In the genomic region with DNA sequence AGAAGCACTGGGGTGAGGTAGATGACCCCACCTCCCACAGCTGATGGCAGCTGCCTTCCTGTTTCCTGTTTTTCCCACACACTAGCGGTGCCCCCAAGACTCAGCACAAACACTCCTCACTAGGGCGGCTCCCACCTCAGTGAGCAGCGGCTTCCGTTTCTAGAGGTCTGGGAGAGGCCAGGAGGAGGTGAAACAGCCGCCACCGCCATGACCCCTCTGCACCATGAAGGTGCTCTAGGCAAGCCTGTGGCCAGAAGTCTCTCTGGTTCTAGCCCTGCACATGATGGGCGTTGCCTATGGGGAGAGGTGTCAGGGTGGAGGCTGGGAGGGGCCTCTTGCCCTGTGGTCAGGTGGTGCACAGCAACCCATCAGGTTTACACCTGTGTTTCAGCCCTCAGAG, we compare ENCODE assay signal across 9 mouse cellular contexts. TPM values are rescaled to one million over a fixed set of nuclear protein-coding genes. Genes with fewer than 3 reads are reported as not detected.
DNase-seq lines count a peak whose midpoint lies in the region; ATAC-seq and TF ChIP-seq lines count a peak whose summit lies in the region.
"Had no signal": no experiment of that assay in that cellular context is flagged by ENCODE, and none has a peak within 500 bp of the region (broad histone marks: within the 10 kb centered on the region; RNA-seq: fewer than 3 reads in every experiment).

No protein-coding gene starts in this region.

- no peak overlapping the region for H3K9ac ChIP-seq in heart, embryonic 14.5 days (ENCODE audit: low read length)
- H3K9ac ChIP-seq in liver, embryonic 15.5 days = no peak overlapping the region
- H3K9ac ChIP-seq in hindbrain, postnatal 0 days (replicated peaks; ENCODE audit: low read length) = no peak overlapping the region

- peak overlapping the region; percentile 12; a peak in 1 of 4 replicates for H3K27ac ChIP-seq in heart, embryonic 14.5 days (replicated peaks in 1 of 2; ENCODE audit: control insufficient read depth in 1 of 2, insufficient read depth in 1 of 2, low read depth in 2 of 2, low read length in 2 of 2)
- H3K27ac ChIP-seq in liver, embryonic 15.5 days (replicated peaks) = peak overlapping the region; percentile 33
- H3K27ac ChIP-seq in spleen, adult 2 months (ENCODE audit: insufficient read depth, low read length) = peak overlapping the region; percentile 95
- no peak overlapping the region for H3K27ac ChIP-seq in hindbrain, postnatal 0 days

- H3K27me3 ChIP-seq in heart, embryonic 14.5 days (ENCODE audit: control insufficient read depth, insufficient read depth, low read length) = no peaks in the 10 kb centered on the region
- no peaks in the 10 kb centered on the region for H3K27me3 ChIP-seq in liver, embryonic 15.5 days
- no peaks in the 10 kb centered on the region for H3K27me3 ChIP-seq in spleen, adult 2 months (ENCODE audit: control insufficient read depth, insufficient read depth, low read length)
- no peaks in the 10 kb centered on the region for H3K27me3 ChIP-seq in hindbrain, postnatal 0 days (ENCODE audit: insufficient read depth, low read length)

- WGBS in heart, embryonic 14.5 days = 59% methylated on average over 7 of the region's 7 CpGs
- 13% methylated on average over 7 of the region's 7 CpGs for WGBS in liver, embryonic 15.5 days (ENCODE audit: insufficient replicate concordance)
- 2% methylated on average over 7 of the region's 7 CpGs for WGBS in spleen, adult 2 months
- WGBS in hindbrain, postnatal 0 days = 80% methylated on average over 7 of the region's 7 CpGs

- no peak for TF ChIP-seq CTCF in spleen, adult 2 months (IDR thresholded peaks at IDR 0.05; ENCODE audit: extremely low read depth, insufficient read depth, insufficient read length, insufficient replicate concordance)
- no peak for TF ChIP-seq CTCF in hindbrain, postnatal 0 days (IDR thresholded peaks at IDR 0.05; ENCODE audit: low read depth)

- no peak overlapping the region for H3K4me2 ChIP-seq in heart, embryonic 14.5 days (ENCODE audit: low read length)
- H3K4me2 ChIP-seq in liver, embryonic 15.5 days = peak overlapping the region; percentile 25
- no peak overlapping the region for H3K4me2 ChIP-seq in hindbrain, postnatal 0 days (ENCODE audit: low read depth, low read length)

- peak; percentile 11 for DNase-seq in embryo, embryonic 10.5 days (ENCODE audit: low spot score)
- DNase-seq in embryo, embryonic 9.5 days (ENCODE audit: extremely low spot score) = no peak
- DNase-seq in spleen, adult 2 months (ENCODE audit: low read depth in 1 of 2, low spot score in 2 of 2) = peak; percentile 78 to 84
- no peak for DNase-seq in left cerebral cortex, postnatal 36 days (ENCODE audit: low spot score in 2 of 2)
- no peak for DNase-seq in hindbrain, postnatal 0 days (ENCODE audit: low spot score)
- no peak for DNase-seq in retina, postnatal 1 day

- no peak; the same call in 1 of the 2 replicates for TF ChIP-seq POLR2A in spleen, adult 2 months (IDR thresholded peaks at IDR 0.05; ENCODE audit: low read depth, low read length)

- no peak for ATAC-seq in heart, embryonic 14.5 days (ENCODE audit: insufficient number of reproducible peaks, insufficient read depth, low FRiP score, low read depth)
- ATAC-seq in liver, embryonic 15.5 days (ENCODE audit: insufficient read depth) = peak; percentile 40
- no peak for ATAC-seq in hindbrain, postnatal 0 days

- no peak overlapping the region for H3K4me3 ChIP-seq in heart, embryonic 14.5 days (ENCODE audit: control insufficient read depth in 1 of 2, insufficient read depth in 1 of 2, low read depth in 1 of 2, low read length in 2 of 2)
- H3K4me3 ChIP-seq in liver, embryonic 15.5 days (replicated peaks) = no peak overlapping the region
- H3K4me3 ChIP-seq in spleen, adult 2 months (ENCODE audit: extremely low read depth, insufficient read depth, insufficient read length) = peak overlapping the region; percentile 27; the same call in 1 of the 2 replicates
- no peak overlapping the region for H3K4me3 ChIP-seq in hindbrain, postnatal 0 days (ENCODE audit: low read length)

- intact Hi-C loops in left cerebral cortex, postnatal 36 days (cut with DNase I) = no loop called here

- H3K4me1 ChIP-seq in heart, embryonic 14.5 days (ENCODE audit: control insufficient read depth in 2 of 2, insufficient read depth in 2 of 2, low read length in 2 of 2) = peaks cover 17 to 20% of the 10 kb centered on the region in 2 experiments
- H3K4me1 ChIP-seq in liver, embryonic 15.5 days (replicated peaks) = peaks cover 18% of the 10 kb centered on the region
- H3K4me1 ChIP-seq in spleen, adult 2 months (ENCODE audit: control insufficient read depth, insufficient read depth, insufficient read length) = peaks cover 52% of the 10 kb centered on the region; the same call in 1 of the 2 replicates
- no peaks in the 10 kb centered on the region for H3K4me1 ChIP-seq in hindbrain, postnatal 0 days (ENCODE audit: insufficient read depth, low read length)

- H3K36me3 ChIP-seq in heart, embryonic 14.5 days (ENCODE audit: control insufficient read depth, insufficient read depth, low read length) = peaks cover 35% of the 10 kb centered on the region
- 0 out of 2 replicates have a peak, but pooled peaks cover 6% of the 10 kb centered on the region for H3K36me3 ChIP-seq in liver, embryonic 15.5 days (replicated peaks)
- peaks cover 18% of the 10 kb centered on the region for H3K36me3 ChIP-seq in spleen, adult 2 months (ENCODE audit: control insufficient read depth, insufficient read depth, low read length)
- H3K36me3 ChIP-seq in hindbrain, postnatal 0 days (ENCODE audit: insufficient read depth, low read length) = peaks cover 21% of the 10 kb centered on the region

- no peaks in the 10 kb centered on the region for H3K9me3 ChIP-seq in heart, embryonic 14.5 days (ENCODE audit: control insufficient read depth, low read length)
- H3K9me3 ChIP-seq in liver, embryonic 15.5 days (replicated peaks) = no peaks in the 10 kb centered on the region
- no peaks in the 10 kb centered on the region for H3K9me3 ChIP-seq in hindbrain, postnatal 0 days (ENCODE audit: low read length)

RNA-seq across cellular contexts. Expression of a gene that starts 37.9 kb away (rescaled TPM):
- polyA plus RNA-seq in heart, embryonic 14.5 days (2014; fragmentation: Nextera tagmentation; extraction: Ambion mirVana) = not detected in 2 replicates
- polyA plus RNA-seq in liver, embryonic 15.5 days (2015; fragmentation: Nextera tagmentation; extraction: Ambion mirVana) = not detected in 2 replicates
- 0.19 and 0.22 TPM in 2 replicates for polyA plus RNA-seq in spleen, adult 2 months (2012; rRNA removed)
- not detected for total RNA-seq in left cerebral cortex, postnatal 36 days (2021)
- total RNA-seq in hindbrain, postnatal 0 days (2014; rRNA removed) = 2.8 TPM in 1 of 2 replicates, not detected in the other
- 0.30 and 0.57 TPM in 2 replicates for polyA plus RNA-seq in hindbrain, postnatal 0 days (2015; fragmentation: Nextera tagmentation; extraction: Ambion mirVana)
- polyA plus RNA-seq: C2C12 had no signal

Comparison
In these comparisons a context has a peak if more than half of its experiments do, and no peak if none do; other contexts are left out.
1. DNase-seq: peak in embryo, embryonic 10.5 days (single experiment) and spleen, adult 2 months (2 of 2); none in embryo, embryonic 9.5 days (single experiment), left cerebral cortex, postnatal 36 days (0 of 2), hindbrain, postnatal 0 days (single experiment) and retina, postnatal 1 day (single experiment).